Mouse (Mus musculus) myocyte (in vitro differentiated cells): Measurements from ENCODE around the gene Tomt. TPM values are rescaled to one million over a fixed set of nuclear protein-coding genes. Genes with fewer than 3 reads are reported as not detected.
"Not testable (repeated sequence)": the region's sequence is repeated elsewhere in the genome, so short reads cannot be mapped to it uniquely, and the experiment has no call there.

Experiments
- H3K27me3 ChIP-seq: one replicate; pipeline ENCODE4 v1.6.1; 2011; ENCODE audit not compliant: control insufficient read depth, insufficient read depth, insufficient read length
- H3K36me3 ChIP-seq: one replicate; pipeline ENCODE4 v1.6.1; 2011; ENCODE audit not compliant: control insufficient read depth, insufficient read depth
- H3K4me2 ChIP-seq: one replicate; pipeline ENCODE4 v1.6.1; 2011; ENCODE audit warnings: low read depth, control low read depth
- H3K4me3 ChIP-seq: one replicate; pipeline ENCODE4 v1.5.1; 2011; ENCODE audit warnings: mild to moderate bottlenecking, control low read depth, moderate library complexity
- H3K79me2 ChIP-seq: one replicate; pipeline ENCODE4 v1.6.1; 2011; ENCODE audit not compliant: control insufficient read depth, insufficient read depth
- H3ac ChIP-seq: one replicate; pipeline ENCODE4 v1.6.1; 2011; ENCODE audit not compliant: control insufficient read depth, insufficient read length
- CEBPB ChIP-seq: IDR thresholded peaks from 2 replicates; pipeline ENCODE4 v1.6.1; 2011; ENCODE audit warnings: mild to moderate bottlenecking, moderate library complexity; ENCODE audit not compliant: poor library complexity, insufficient read depth, severe bottlenecking
- E2F4 ChIP-seq: IDR thresholded peaks from one replicate; pipeline ENCODE4 v1.6.1; 2011; ENCODE audit warnings: mild to moderate bottlenecking, control low read depth, moderate library complexity; ENCODE audit not compliant: insufficient read depth
- MAX ChIP-seq: IDR thresholded peaks from one replicate; pipeline ENCODE4 v1.6.1; 2011; ENCODE audit warnings: low read depth, mild to moderate bottlenecking, control low read depth
- MYOD1 ChIP-seq, 3 experiments: IDR thresholded peaks; one replicate each; pipeline ENCODE4 v1.6.1; 2011; ENCODE audit warnings: control low read depth in 2 of 3, low read depth in 2 of 3, mild to moderate bottlenecking in 2 of 3, moderate library complexity in 1 of 3; ENCODE audit not compliant: insufficient read length in 2 of 3, control insufficient read depth in 1 of 3
- MYOG ChIP-seq, 3 experiments: IDR thresholded peaks; one replicate each; pipeline ENCODE4 v1.6.1; 2011; ENCODE audit warnings: control low read depth in 2 of 3, low read depth in 2 of 3, mild to moderate bottlenecking in 2 of 3; ENCODE audit not compliant: insufficient read length in 2 of 3, control insufficient read depth in 1 of 3, insufficient read depth in 1 of 3
- POLR2A ChIP-seq: IDR thresholded peaks from one replicate; pipeline ENCODE4 v1.6.1; 2011; ENCODE audit warnings: low read depth, mild to moderate bottlenecking, control low read depth, moderate library complexity; ENCODE audit not compliant: insufficient read length
- POLR2AphosphoS2 ChIP-seq: IDR thresholded peaks from one replicate; pipeline ENCODE4 v1.6.1; 2011; ENCODE audit warnings: low read depth, control low read depth; ENCODE audit not compliant: insufficient read length
- REST ChIP-seq: IDR thresholded peaks from one replicate; pipeline ENCODE4 v1.6.1; 2011; ENCODE audit warnings: mild to moderate bottlenecking, control low read depth, moderate library complexity; ENCODE audit not compliant: insufficient read depth, insufficient read length
- SRF ChIP-seq: IDR thresholded peaks from one replicate; pipeline ENCODE4 v1.6.1; 2011; ENCODE audit warnings: low read depth; ENCODE audit not compliant: control insufficient read depth, insufficient read length
- TCF12 ChIP-seq: IDR thresholded peaks from one replicate; pipeline ENCODE4 v1.6.1; 2011; ENCODE audit warnings: mild to moderate bottlenecking, control low read depth; ENCODE audit not compliant: poor library complexity, insufficient read depth, severe bottlenecking
- TCF3 ChIP-seq: IDR thresholded peaks from one replicate; pipeline ENCODE4 v1.6.1; 2011; ENCODE audit warnings: low read depth, control low read depth; ENCODE audit not compliant: insufficient read length
- USF1 ChIP-seq: IDR thresholded peaks from one replicate; pipeline ENCODE4 v1.6.1; 2011; ENCODE audit warnings: low read depth, mild to moderate bottlenecking, control low read depth, moderate library complexity
- polyA plus RNA-seq: library from polyadenylated mRNA; unstranded; fragments of >200 nt; fragmentation: generic; extraction: Trizol; gene quantifications from one replicate; pipeline ENCODE4 v1.2.1, GENCODE M21; 2012; ENCODE audit warnings: missing spikeins

Tomt gene
- polyA plus RNA-seq, 1 experiment, result 0.06 TPM

DNA sequence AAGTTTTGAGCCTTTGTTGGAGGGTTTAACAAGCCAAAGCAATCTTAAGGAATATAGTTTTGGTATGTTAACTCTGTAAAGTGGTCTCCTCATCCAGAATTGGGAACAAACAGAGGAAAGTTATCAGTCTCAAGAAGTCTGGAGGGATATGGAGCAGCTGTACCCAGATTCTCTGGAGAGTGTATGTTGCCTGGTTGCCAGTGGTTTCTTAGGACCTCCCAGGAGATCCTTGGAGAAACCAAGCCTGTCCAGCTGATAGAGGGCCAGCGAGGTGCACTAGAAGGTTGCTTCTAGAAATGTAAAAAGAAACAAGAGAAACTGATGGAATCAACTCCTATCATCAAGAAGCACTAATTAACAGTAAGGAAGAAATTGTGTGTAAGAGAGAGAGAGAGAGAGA lies 45.5 kb upstream of the Tomt start:
- Histone ChIP-seq H3K79me2 (peaks cover 60% of the 10 kb centered on the region), H3ac (no peak overlapping the region), H3K36me3 (no peaks in the 10 kb centered on the region), H3K4me3 (no peak overlapping the region), H3K4me2 (peak overlapping the region; percentile 52), H3K27me3 (no peaks in the 10 kb centered on the region)
- TF ChIP-seq SRF (no peak), REST (no peak), TCF12 (no peak), CEBPB (no peak), E2F4 (no peak), MAX (no peak), USF1 (no peak), MYOG (IDR thresholded peaks at IDR 0.05; ENCODE audit: control insufficient read depth in 1 of 3, insufficient read depth in 1 of 3, insufficient read length in 2 of 3, low read depth in 2 of 3) (no peak), POLR2A (no peak), POLR2AphosphoS2 (no peak), TCF3 (no peak)

GRCm38 (mm10) chr7:101949008-101949407 lies 42.8 kb upstream of the Tomt start:
- not testable (repeated sequence) for H3K4me2 ChIP-seq, H3K4me3 ChIP-seq, H3K36me3 ChIP-seq, H3K27me3 ChIP-seq, H3ac ChIP-seq
- peaks cover 48% of the 10 kb centered on the region for H3K79me2 ChIP-seq

GRCm38 (mm10) chr7:101939758-101940157 lies 33.6 kb upstream of the Tomt start:
- H3K4me3 ChIP-seq, result no peak overlapping the region
- H3K79me2 ChIP-seq, result peaks cover 72% of the 10 kb centered on the region
- no peaks in the 10 kb centered on the region for H3K36me3 ChIP-seq
- no peaks in the 10 kb centered on the region for H3K27me3 ChIP-seq
- no peak for TF ChIP-seq POLR2AphosphoS2
- TF ChIP-seq MAX, result no peak
- TF ChIP-seq REST, result no peak
- no peak for TF ChIP-seq SRF
- no peak for TF ChIP-seq CEBPB
- no peak for TF ChIP-seq USF1
- no peak for TF ChIP-seq MYOG (IDR thresholded peaks at IDR 0.05; ENCODE audit: control insufficient read depth in 1 of 3, insufficient read depth in 1 of 3, insufficient read length in 2 of 3, low read depth in 2 of 3)
- no peak for TF ChIP-seq MYOD1 (IDR thresholded peaks at IDR 0.05; ENCODE audit: control insufficient read depth in 1 of 3, insufficient read length in 2 of 3, low read depth in 2 of 3)
- no peak for TF ChIP-seq POLR2A
- TF ChIP-seq TCF3, result no peak
- no peak for TF ChIP-seq TCF12
- no peak overlapping the region for H3ac ChIP-seq
- no peak overlapping the region for H3K4me2 ChIP-seq

DNA sequence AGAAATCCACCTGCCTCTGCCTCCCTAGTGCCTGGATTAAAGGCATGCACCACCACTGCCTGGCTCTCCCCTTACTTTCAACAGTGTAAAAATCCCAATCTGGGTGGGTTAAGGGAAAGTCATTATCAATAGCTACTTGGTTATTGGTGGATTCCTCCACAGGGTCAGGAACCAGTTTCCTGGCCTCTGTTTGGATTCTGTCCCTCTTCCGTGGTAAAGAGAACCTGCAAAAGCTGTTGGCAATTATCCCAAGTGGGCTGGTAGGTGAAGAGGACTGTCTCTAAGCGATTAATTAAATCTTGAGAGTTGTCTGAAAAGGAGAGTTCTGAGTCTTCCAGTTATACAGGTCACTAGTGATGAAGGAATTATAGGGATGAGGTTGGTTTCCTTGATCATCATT lies 32.2 kb upstream of the Tomt start:
- TF ChIP-seq MAX (no peak), SRF (no peak), TCF12 (no peak), POLR2AphosphoS2 (no peak), MYOD1 (IDR thresholded peaks at IDR 0.05; ENCODE audit: control insufficient read depth in 1 of 3, insufficient read length in 2 of 3, low read depth in 2 of 3) (no peak), MYOG (IDR thresholded peaks at IDR 0.05; ENCODE audit: control insufficient read depth in 1 of 3, insufficient read depth in 1 of 3, insufficient read length in 2 of 3, low read depth in 2 of 3) (no peak), POLR2A (no peak), E2F4 (no peak), CEBPB (no peak), REST (no peak), USF1 (no peak), TCF3 (no peak)
- peaks cover 82% of the 10 kb centered on the region for H3K79me2 ChIP-seq
- no peak overlapping the region for H3ac ChIP-seq
- H3K4me2 ChIP-seq, result no peak overlapping the region
- no peak overlapping the region for H3K4me3 ChIP-seq
- H3K36me3 ChIP-seq, result no peaks in the 10 kb centered on the region
- H3K27me3 ChIP-seq, result no peaks in the 10 kb centered on the region

- TF ChIP-seq CEBPB (no peak), E2F4 (no peak), MAX (no peak), MYOD1 (IDR thresholded peaks at IDR 0.05; ENCODE audit: control insufficient read depth in 1 of 3, insufficient read length in 2 of 3, low read depth in 2 of 3) (no peak), TCF12 (no peak), MYOG (IDR thresholded peaks at IDR 0.05; ENCODE audit: control insufficient read depth in 1 of 3, insufficient read depth in 1 of 3, insufficient read length in 2 of 3, low read depth in 2 of 3) (no peak), TCF3 (no peak), SRF (no peak), POLR2A (no peak), REST (no peak), USF1 (no peak), POLR2AphosphoS2 (no peak)
- Histone ChIP-seq H3K4me2 (no peak overlapping the region), H3K79me2 (peaks cover 89% of the 10 kb centered on the region), H3K36me3 (no peaks in the 10 kb centered on the region), H3K27me3 (no peaks in the 10 kb centered on the region), H3K4me3 (no peak overlapping the region), H3ac (no peak overlapping the region)
Observed at GRCm38 (mm10) chr7:101937569-101937968, 31.4 kb upstream of the Tomt start.
